Mouse (Mus musculus): Measurements from ENCODE around the gene Cacng8. TPM values are rescaled to one million over a fixed set of nuclear protein-coding genes. Genes with fewer than 3 reads are reported as not detected.
"Not testable (repeated sequence)": the region's sequence is repeated elsewhere in the genome, so short reads cannot be mapped to it uniquely, and the experiment has no call there.

Cacng8 gene
- total RNA-seq, 2 experiments from 2014 or later: not detected

GRCm38 (mm10) chr7:3386036-3386730 lies 4.3 kb upstream of the Cacng8 start:
- ATAC-seq (replicated peaks; ENCODE audit: poor library complexity, severe bottlenecking): no peak

GRCm38 (mm10) chr7:3387761-3388160 lies 2.7 kb upstream of the Cacng8 start:
- ATAC-seq (replicated peaks; ENCODE audit: poor library complexity, severe bottlenecking): no peak

GRCm38 (mm10) chr7:3388885-3389284 lies 1.6 kb upstream of the Cacng8 start:
- peak; percentile 52; the same call in 1 of the 2 replicates for ATAC-seq (replicated peaks; ENCODE audit: poor library complexity, severe bottlenecking)

- peak; percentile 47 for ATAC-seq (replicated peaks; ENCODE audit: poor library complexity, severe bottlenecking)
Observed at GRCm38 (mm10) chr7:3389444-3390412, 755 bp upstream of the Cacng8 start.

- no peak for ATAC-seq (replicated peaks; ENCODE audit: poor library complexity, severe bottlenecking)
Observed at GRCm38 (mm10) chr7:3391081-3391451, 583 bp downstream of the Cacng8 start.

GRCm38 (mm10) chr7:3391809-3392208 lies 1.3 kb downstream of the Cacng8 start:
- no peak for ATAC-seq (replicated peaks; ENCODE audit: poor library complexity, severe bottlenecking)

- no peak for ATAC-seq (replicated peaks; ENCODE audit: poor library complexity, severe bottlenecking)
Observed at GRCm38 (mm10) chr7:3397355-3397754, 6.9 kb downstream of the Cacng8 start.

GRCm38 (mm10) chr7:3397797-3398196 lies 7.3 kb downstream of the Cacng8 start:
- no peak for ATAC-seq (replicated peaks; ENCODE audit: poor library complexity, severe bottlenecking)

GRCm38 (mm10) chr7:3398363-3398762 lies 7.9 kb downstream of the Cacng8 start:
- not testable (repeated sequence) for ATAC-seq (replicated peaks; ENCODE audit: poor library complexity, severe bottlenecking)

- peak; percentile 82 for ATAC-seq (replicated peaks; ENCODE audit: poor library complexity, severe bottlenecking)
Observed at GRCm38 (mm10) chr7:3399937-3400336, 9.5 kb downstream of the Cacng8 start.

- peak; percentile 36 for ATAC-seq (replicated peaks; ENCODE audit: poor library complexity, severe bottlenecking)
Observed at GRCm38 (mm10) chr7:3409729-3410520, 19.4 kb downstream of the Cacng8 start.

GRCm38 (mm10) chr7:3411160-3411941 lies 20.9 kb downstream of the Cacng8 start:
- ATAC-seq (replicated peaks; ENCODE audit: poor library complexity, severe bottlenecking): peak; percentile 29

GRCm38 (mm10) chr7:3412036-3412435 lies 21.6 kb downstream of the Cacng8 start:
- ATAC-seq (replicated peaks; ENCODE audit: poor library complexity, severe bottlenecking): no peak

GRCm38 (mm10) chr7:3414888-3415287 lies 24.4 kb downstream of the Cacng8 start:
- no peak for ATAC-seq (replicated peaks; ENCODE audit: poor library complexity, severe bottlenecking)

GRCm38 (mm10) chr7:3415378-3415777 lies 24.9 kb downstream of the Cacng8 start:
- 0 out of 2 replicates have a peak, but pooled peaks have one; percentile 10 for ATAC-seq (replicated peaks; ENCODE audit: poor library complexity, severe bottlenecking)

- ATAC-seq (replicated peaks; ENCODE audit: poor library complexity, severe bottlenecking): 0 out of 2 replicates have a peak, but pooled peaks have one; percentile 27
Observed at GRCm38 (mm10) chr7:3419941-3420340, 29.5 kb downstream of the Cacng8 start.

GRCm38 (mm10) chr7:3420466-3420865 lies 30.0 kb downstream of the Cacng8 start:
- ATAC-seq (replicated peaks; ENCODE audit: poor library complexity, severe bottlenecking): no peak

- ATAC-seq (replicated peaks; ENCODE audit: poor library complexity, severe bottlenecking): no peak
Observed at GRCm38 (mm10) chr7:3421297-3421696, 30.8 kb downstream of the Cacng8 start.

GRCm38 (mm10) chr7:3422051-3422450 lies 31.6 kb downstream of the Cacng8 start:
- ATAC-seq (replicated peaks; ENCODE audit: poor library complexity, severe bottlenecking): peak; percentile 37; the same call in 1 of the 2 replicates

GRCm38 (mm10) chr7:3423430-3423829 lies 32.9 kb downstream of the Cacng8 start:
- no peak for ATAC-seq (replicated peaks; ENCODE audit: poor library complexity, severe bottlenecking)
